Mouse (Mus musculus) left cerebral cortex, adult 9 months (tissue): ENCODE results near the gene Rasl11a.
"Not testable (repeated sequence)": the region's sequence is repeated elsewhere in the genome, so short reads cannot be mapped to it uniquely, and the experiment has no call there.

Experiments
- DNase-seq, 2 experiments: peaks; one replicate each; pipeline ENCODE4 v3.0.0; 2022; ENCODE audit warnings: low spot score in 2 of 2

The Rasl11a gene

DNA sequence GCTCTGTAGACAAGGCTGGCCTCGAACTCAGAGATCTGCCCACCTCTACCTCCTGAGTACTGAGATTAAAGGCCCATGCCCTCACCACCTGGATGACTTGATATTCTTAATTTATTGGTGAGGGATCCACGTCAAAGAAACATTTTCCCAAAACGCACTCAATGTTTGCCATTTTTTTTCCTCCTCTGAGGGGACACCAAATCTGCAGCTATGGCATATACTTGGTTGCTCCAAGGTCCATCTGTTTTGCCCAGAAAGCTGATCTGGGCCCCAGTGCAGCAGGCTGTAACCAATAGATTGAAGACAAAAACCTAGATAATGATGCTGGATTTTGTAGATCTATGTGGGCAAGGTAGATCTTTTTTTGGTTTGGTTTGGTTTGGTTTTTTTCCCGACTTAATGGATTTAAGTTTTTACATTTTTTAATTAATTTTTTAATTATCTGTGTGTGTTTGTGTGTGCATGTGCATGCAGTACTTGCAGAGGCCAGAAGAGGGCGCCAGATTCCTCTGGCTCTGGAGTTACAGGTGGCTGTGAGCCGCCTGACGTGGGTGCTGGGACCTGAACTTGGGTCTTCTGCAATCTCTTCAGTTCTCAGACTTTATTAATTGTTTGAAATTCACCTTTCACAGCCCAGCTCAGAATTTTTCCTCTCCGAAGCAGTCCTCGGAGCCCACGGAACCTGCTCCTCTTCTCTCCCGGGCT, 48.8 kb downstream of the Rasl11a start:
- DNase-seq = no peak

DNA sequence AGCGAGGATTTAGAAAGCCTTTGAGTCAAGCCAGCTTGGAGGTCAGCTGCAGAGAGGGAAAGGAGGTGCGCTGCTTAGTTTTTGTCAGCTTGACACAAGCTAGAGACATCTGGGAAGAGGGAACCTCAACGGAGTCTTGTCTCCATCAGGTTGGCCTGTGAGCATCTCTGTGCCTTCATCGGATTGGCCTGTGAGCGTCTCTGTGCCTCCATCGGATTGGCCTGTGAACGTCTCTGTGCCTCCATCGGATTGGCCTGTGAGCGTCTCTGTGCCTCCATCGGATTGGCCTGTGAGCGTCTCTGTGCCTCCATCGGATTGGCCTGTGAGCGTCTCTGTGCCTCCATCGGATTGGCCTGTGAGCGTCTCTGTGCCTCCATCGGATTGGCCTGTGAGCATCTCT, 50.8 kb downstream of the Rasl11a start:
- not testable (repeated sequence) for DNase-seq

GRCm38 (mm10) chr5:146896973-146897372, 52.1 kb downstream of the Rasl11a start:
- DNase-seq = no peak
